Mouse (Mus musculus) MEL (cell line): ENCODE results near the gene Dennd1a. TPM values are rescaled to one million over a fixed set of nuclear protein-coding genes. Genes with fewer than 3 reads are reported as not detected.

ENCODE experiments used
- DNase-seq: peaks from one replicate; pipeline ENCODE4 v3.0.0; 2011; ENCODE audit warnings: low read depth, low spot score
- H3K27ac ChIP-seq: 2 replicates; pipeline ENCODE4 v1.5.1; 2012; ENCODE audit warnings: low read depth, mild to moderate bottlenecking, control low read depth, low read length, moderate library complexity; ENCODE audit not compliant: control insufficient read depth
- H3K27me3 ChIP-seq, 2 experiments: fragments of 150-350 bp in 1 of 2; sonication (generic) in 1 of 2; 2 replicates each; pipeline ENCODE4 v1.6.1; 2012; ENCODE audit warnings: low read length in 2 of 2, mild to moderate bottlenecking in 2 of 2, improper control_type of control experiment in 1 of 2, moderate library complexity in 1 of 2; ENCODE audit not compliant: insufficient read depth in 2 of 2, control insufficient read depth in 1 of 2
- H3K36me3 ChIP-seq, 2 experiments: 2 replicates each; pipeline ENCODE4 v1.6.1; 2012 to 2014; ENCODE audit warnings: low read length in 2 of 2, improper control_type of control experiment in 1 of 2, inconsistent platforms in 1 of 2, mild to moderate bottlenecking in 1 of 2; ENCODE audit not compliant: insufficient read depth in 2 of 2, control insufficient read depth in 1 of 2
- H3K4me1 ChIP-seq, 2 experiments: fragments of 150-350 bp in 1 of 2; sonication (generic) in 1 of 2; 2 replicates each; pipeline ENCODE4 v1.6.1; 2012; ENCODE audit warnings: low read length in 2 of 2, improper control_type of control experiment in 1 of 2, mild to moderate bottlenecking in 1 of 2; ENCODE audit not compliant: insufficient read depth in 2 of 2, control insufficient read depth in 1 of 2
- H3K4me3 ChIP-seq, 2 experiments: fragments of 150-350 bp in 1 of 2; sonication (generic) in 1 of 2; 2 replicates each; pipeline ENCODE4 v1.5.1; 2012; ENCODE audit warnings: low read depth in 2 of 2, low read length in 2 of 2, mild to moderate bottlenecking in 2 of 2, moderate library complexity in 2 of 2, control low read depth in 1 of 2, improper control_type of control experiment in 1 of 2; ENCODE audit not compliant: control insufficient read depth in 1 of 2, insufficient read depth in 1 of 2
- H3K79me2 ChIP-seq: 2 replicates; pipeline ENCODE4 v1.6.1; 2012; ENCODE audit warnings: mild to moderate bottlenecking, low read length, moderate library complexity; ENCODE audit not compliant: control insufficient read depth, poor library complexity, insufficient read depth
- H3K9ac ChIP-seq: 2 replicates; pipeline ENCODE4 v1.6.1; 2012; ENCODE audit warnings: low read depth, mild to moderate bottlenecking, control low read depth, low read length, moderate library complexity; ENCODE audit not compliant: control insufficient read depth, poor library complexity, severe bottlenecking
- H3K9me3 ChIP-seq: fragments of 150-350 bp; sonication (generic); replicated peaks from 2 replicates; pipeline ENCODE4 v1.6.1; 2012; ENCODE audit warnings: mild to moderate bottlenecking, low read length, improper control_type of control experiment, moderate library complexity; ENCODE audit not compliant: insufficient read depth
- CHD1 ChIP-seq: IDR thresholded peaks from 2 replicates; pipeline ENCODE4 v1.6.1; 2012; ENCODE audit warnings: low read depth, mild to moderate bottlenecking, inconsistent platforms, low read length, improper control_type of control experiment
- CHD2 ChIP-seq: IDR thresholded peaks from 2 replicates; pipeline ENCODE4 v1.6.1; 2011; ENCODE audit warnings: low read length, improper control_type of control experiment
- CTCF ChIP-seq, 3 experiments: IDR thresholded peaks in 2 of 3; conservative IDR thresholded peaks in 1 of 3; 2 replicates each; pipeline ENCODE4 v1.5.1; 2011 to 2012; ENCODE audit warnings: low read length in 3 of 3, low read depth in 2 of 3, mild to moderate bottlenecking in 2 of 3, improper control_type of control experiment in 1 of 3, inconsistent platforms in 1 of 3, mixed read lengths in 1 of 3, moderate library complexity in 1 of 3; ENCODE audit not compliant: control insufficient read depth in 1 of 3, insufficient read depth in 1 of 3, poor library complexity in 1 of 3, severe bottlenecking in 1 of 3
- E2F4 ChIP-seq: IDR thresholded peaks from 2 replicates; pipeline ENCODE4 v1.6.1; 2011; ENCODE audit warnings: low read depth, low read length, improper control_type of control experiment, borderline replicate concordance
- ELF1 ChIP-seq: IDR thresholded peaks from 2 replicates; pipeline ENCODE4 v1.6.1; 2014; ENCODE audit warnings: low read depth, mild to moderate bottlenecking, inconsistent platforms, low read length, improper control_type of control experiment, moderate library complexity
- GATA1 ChIP-seq: IDR thresholded peaks from 2 replicates; pipeline ENCODE4 v1.6.1; 2011; ENCODE audit warnings: low read depth, low read length, improper control_type of control experiment
- JUND ChIP-seq: IDR thresholded peaks from 2 replicates; pipeline ENCODE4 v1.6.1; 2011; ENCODE audit warnings: low read depth, mild to moderate bottlenecking, improper control_type of control experiment, low read length
- MAX ChIP-seq: IDR thresholded peaks from 2 replicates; pipeline ENCODE4 v1.6.1; 2011; ENCODE audit warnings: low read length, improper control_type of control experiment
- MAZ ChIP-seq: IDR thresholded peaks from 2 replicates; pipeline ENCODE4 v1.6.1; 2012; ENCODE audit warnings: low read depth, mild to moderate bottlenecking, inconsistent platforms, low read length, improper control_type of control experiment
- MEF2A ChIP-seq: IDR thresholded peaks from 2 replicates; pipeline ENCODE4 v1.6.1; 2014; ENCODE audit warnings: low read depth, mild to moderate bottlenecking, inconsistent platforms, low read length, improper control_type of control experiment; ENCODE audit not compliant: poor library complexity, insufficient replicate concordance, severe bottlenecking; ENCODE audit errors: extremely low read depth
- MXI1 ChIP-seq: IDR thresholded peaks from 2 replicates; pipeline ENCODE4 v1.6.1; 2011; ENCODE audit warnings: mild to moderate bottlenecking, low read depth, low read length, improper control_type of control experiment
- MYB ChIP-seq: IDR thresholded peaks from 2 replicates; pipeline ENCODE4 v1.6.1; 2011; ENCODE audit warnings: mild to moderate bottlenecking, low read depth, low read length, improper control_type of control experiment
- POLR2A ChIP-seq, 2 experiments: IDR thresholded peaks; 2 replicates each; pipeline ENCODE4 v1.6.1; 2011 to 2012; ENCODE audit warnings: low read length in 2 of 2, mild to moderate bottlenecking in 2 of 2, control low read depth in 1 of 2, improper control_type of control experiment in 1 of 2, low read depth in 1 of 2, moderate library complexity in 1 of 2; ENCODE audit not compliant: control insufficient read depth in 1 of 2, insufficient read depth in 1 of 2, poor library complexity in 1 of 2
- RAD21 ChIP-seq: IDR thresholded peaks from 2 replicates; pipeline ENCODE4 v1.6.1; 2011; ENCODE audit warnings: mild to moderate bottlenecking, low read depth, low read length, improper control_type of control experiment
- RCOR1 ChIP-seq: IDR thresholded peaks from 2 replicates; pipeline ENCODE4 v1.6.1; 2012; ENCODE audit warnings: low read depth, mild to moderate bottlenecking, inconsistent platforms, low read length, improper control_type of control experiment
- SIN3A ChIP-seq: IDR thresholded peaks from 2 replicates; pipeline ENCODE4 v1.6.1; 2012; ENCODE audit warnings: low read length, improper control_type of control experiment, inconsistent platforms
- TAL1 ChIP-seq: IDR thresholded peaks from 2 replicates; pipeline ENCODE4 v1.6.1; 2012; ENCODE audit warnings: mild to moderate bottlenecking, inconsistent platforms, low read length, moderate library complexity, mixed read lengths
- USF1 ChIP-seq: IDR thresholded peaks from 2 replicates; pipeline ENCODE4 v1.6.1; 2014; ENCODE audit warnings: low read depth, mild to moderate bottlenecking, inconsistent platforms, low read length, improper control_type of control experiment, moderate library complexity
- USF2 ChIP-seq, 2 experiments: IDR thresholded peaks; 2 replicates each; pipeline ENCODE4 v1.6.1; 2011 to 2012; ENCODE audit warnings: improper control_type of control experiment in 2 of 2, low read length in 2 of 2, borderline replicate concordance in 1 of 2, inconsistent platforms in 1 of 2, low read depth in 1 of 2, mild to moderate bottlenecking in 1 of 2; ENCODE audit not compliant: insufficient read depth in 1 of 2
- ZC3H11A ChIP-seq: IDR thresholded peaks from 2 replicates; pipeline ENCODE4 v1.6.1; 2012; ENCODE audit warnings: low read depth, mild to moderate bottlenecking, inconsistent platforms, low read length, improper control_type of control experiment
- ZKSCAN1 ChIP-seq: IDR thresholded peaks from 2 replicates; pipeline ENCODE4 v1.6.1; 2012; ENCODE audit warnings: low read depth, mild to moderate bottlenecking, inconsistent platforms, low read length, improper control_type of control experiment, moderate library complexity
- ZMIZ1 ChIP-seq: IDR thresholded peaks from 2 replicates; pipeline ENCODE4 v1.6.1; 2012; ENCODE audit warnings: low read depth, mild to moderate bottlenecking, inconsistent platforms, low read length, improper control_type of control experiment, moderate library complexity
- ZNF384 ChIP-seq: IDR thresholded peaks from 2 replicates; pipeline ENCODE4 v1.6.1; 2012; ENCODE audit warnings: low read depth, mild to moderate bottlenecking, inconsistent platforms, low read length, improper control_type of control experiment
- polyA plus RNA-seq, 2 experiments: library from polyadenylated mRNA; stranded (reverse) in 1 of 2; unstranded in 1 of 2; fragments of >175 nt in 1 of 2; fragments of >200 nt in 1 of 2; gene quantifications; 2 replicates each; pipeline versions ENCODE4 v1.2.1 to v1.2.4; 2012; ENCODE audit warnings: low replicate concordance in 2 of 2, low read depth in 1 of 2; ENCODE audit not compliant: insufficient read length in 2 of 2, insufficient read depth in 1 of 2, missing spikeins in 1 of 2
- total RNA-seq: library from RNA; depleted of rRNA; stranded (reverse); fragments of 300-350 nt; gene quantifications from 2 replicates; pipeline ENCODE4 v1.2.3, GENCODE M21; 2012

Dennd1a gene
- total and polyA plus RNA-seq, 3 experiments = 5.0 to 21.8 TPM; not detected in 1

- Histone ChIP-seq H3K79me2 (peaks cover 2% of the 10 kb centered on the region; the same call in 1 of the 2 replicates), H3K4me1 (peaks cover 17 to 26% of the 10 kb centered on the region in 2 experiments), H3K9ac (no peak overlapping the region), H3K27ac (no peak overlapping the region), H3K27me3 (no peaks in the 10 kb centered on the region), H3K9me3 (no peaks in the 10 kb centered on the region), H3K36me3 (peaks cover 0 to 27% of the 10 kb centered on the region in 2 experiments; a peak in 2 of 4 replicates), H3K4me3 (no peak overlapping the region)
- TF ChIP-seq USF1 = no peak
- no peak for TF ChIP-seq POLR2A (IDR thresholded peaks at IDR 0.05; ENCODE audit: control insufficient read depth in 1 of 2, insufficient read depth in 1 of 2, low read depth in 1 of 2, low read length in 2 of 2, poor library complexity in 1 of 2)
- TF ChIP-seq GATA1 = peak; percentile 53
- TF ChIP-seq ZMIZ1 = no peak
- no peak for TF ChIP-seq MXI1
- TF ChIP-seq TAL1 = peak; percentile 58
- TF ChIP-seq ZNF384 = no peak
- peak; percentile 32 for DNase-seq
Observed at GRCm38 (mm10) chr2:38161484-38161883, 125.7 kb downstream of the Dennd1a start.

GRCm38 (mm10) chr2:38159736-38160135 is 127.5 kb downstream of the Dennd1a start:
- no peak overlapping the region for H3K27ac ChIP-seq
- peaks cover 0 to 37% of the 10 kb centered on the region in 2 experiments; a peak in 2 of 4 replicates for H3K36me3 ChIP-seq
- DNase-seq = no peak
- no peaks in the 10 kb centered on the region for H3K9me3 ChIP-seq
- TF ChIP-seq MEF2A = no peak
- no peak for TF ChIP-seq MYB
- no peak for TF ChIP-seq CHD1
- TF ChIP-seq RAD21 = no peak
- no peak for TF ChIP-seq RCOR1
- no peak for TF ChIP-seq CTCF (IDR thresholded peaks at IDR 0.05 in 2 of 3, conservative IDR thresholded peaks at IDR 0.05 in 1 of 3; ENCODE audit: control insufficient read depth in 1 of 3, insufficient read depth in 1 of 3, low read depth in 2 of 3, low read length in 3 of 3, poor library complexity in 1 of 3, severe bottlenecking in 1 of 3)
- no peak for TF ChIP-seq SIN3A
- no peak for TF ChIP-seq MAX
- no peak for TF ChIP-seq JUND
- TF ChIP-seq MAZ = no peak
- TF ChIP-seq TAL1 = no peak
- no peak for TF ChIP-seq ZKSCAN1
- TF ChIP-seq CHD2 = no peak
- no peak for TF ChIP-seq ELF1
- no peak for TF ChIP-seq GATA1
- TF ChIP-seq USF2 (IDR thresholded peaks at IDR 0.05; ENCODE audit: borderline replicate concordance in 1 of 2, insufficient read depth in 1 of 2, low read depth in 1 of 2, low read length in 2 of 2) = no peak
- no peak for TF ChIP-seq ZC3H11A
- no peak for TF ChIP-seq E2F4
- peaks cover 15 to 33% of the 10 kb centered on the region in 2 experiments for H3K4me1 ChIP-seq
- no peak overlapping the region for H3K9ac ChIP-seq
- H3K4me3 ChIP-seq = no peak overlapping the region
- peaks cover 2% of the 10 kb centered on the region; the same call in 1 of the 2 replicates for H3K79me2 ChIP-seq
- no peaks in the 10 kb centered on the region for H3K27me3 ChIP-seq
